8 mouse cellular contexts compared by ENCODE assay signal in the genomic region with DNA sequence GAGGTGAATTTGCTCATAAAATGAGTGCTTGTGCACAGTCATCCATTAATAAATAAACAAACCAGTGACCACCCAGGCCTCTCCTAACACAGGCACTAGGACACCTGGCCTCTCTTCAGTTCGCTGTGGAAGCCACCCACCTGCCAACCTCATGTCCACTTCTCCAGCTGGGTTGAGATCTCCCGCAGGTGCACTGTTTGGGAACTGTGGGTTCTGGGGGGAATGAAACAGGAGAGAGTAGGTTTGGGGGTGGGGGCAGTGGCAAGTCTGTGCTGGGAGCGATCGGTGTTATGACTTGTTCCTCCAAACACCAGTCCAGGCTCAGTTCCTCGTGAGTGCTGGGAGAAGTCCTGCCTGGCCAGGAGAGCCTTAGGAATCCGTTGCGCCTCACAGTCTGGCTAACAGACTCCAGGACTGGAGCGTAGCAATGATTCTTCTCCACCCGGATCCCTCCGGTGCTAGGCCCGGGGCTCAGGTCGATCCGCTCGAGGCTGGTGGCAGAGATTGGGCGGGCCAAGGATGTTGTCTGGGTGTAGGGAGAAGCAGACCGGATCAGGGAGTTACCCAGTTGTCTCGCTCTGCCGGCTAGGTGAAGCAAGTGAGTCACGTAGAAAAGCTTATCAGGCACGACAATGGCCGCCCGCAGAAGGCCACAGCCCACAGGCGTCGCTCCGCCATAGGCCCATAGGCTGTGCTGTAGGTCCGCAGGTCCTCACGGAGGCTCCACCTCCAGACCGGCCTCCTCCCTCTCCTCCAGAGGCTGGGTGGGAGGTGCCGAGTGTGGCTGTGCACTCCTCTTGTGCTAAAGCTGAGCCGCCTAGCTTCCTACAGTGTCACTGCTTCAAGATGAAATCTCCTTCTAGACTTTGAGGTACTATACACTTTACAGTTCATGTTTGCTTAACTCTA. TPM values are rescaled to one million over a fixed set of nuclear protein-coding genes. Genes with fewer than 3 reads are reported as not detected.
DNase-seq lines count a peak whose midpoint lies in the region; ATAC-seq and TF ChIP-seq lines count a peak whose summit lies in the region.

Gene Fam3a, minus strand, starts transcription at position 738 of the 909 bp plus-strand sequence.
Gene Ikbkg, plus strand, starts transcription at position 756 of the 909 bp plus-strand sequence.

- peak; percentile 84 for TF ChIP-seq POLR2A in heart, adult 2 months (IDR thresholded peaks at IDR 0.05; ENCODE audit: insufficient read depth, low read depth, low read length)

- H3K27ac ChIP-seq in embryonic facial prominence, embryonic 14.5 days (replicated peaks; ENCODE audit: low read depth, low read length) = peak within 1 kb of the TSS; percentile 88
- peak within 1 kb of the TSS; percentile 90 for H3K27ac ChIP-seq in heart, adult 2 months
- H3K27ac ChIP-seq in limb, embryonic 15.5 days = peak within 1 kb of the TSS; percentile 85

- peak; percentile 73 for TF ChIP-seq CTCF in heart, adult 2 months (IDR thresholded peaks at IDR 0.05)

- H3K79me2 ChIP-seq in heart, adult 2 months (replicated peaks; ENCODE audit: control insufficient read depth, insufficient read depth, low read length) = no peaks in the 10 kb centered on the region

- peak within 1 kb of the TSS; percentile 58 for H3K4me3 ChIP-seq in embryonic facial prominence, embryonic 14.5 days (ENCODE audit: low read depth, low read length)
- H3K4me3 ChIP-seq in heart, adult 2 months = peak within 1 kb of the TSS; percentile 65
- H3K4me3 ChIP-seq in limb, embryonic 15.5 days = peak within 1 kb of the TSS; percentile 50

- H3K36me3 ChIP-seq in embryonic facial prominence, embryonic 14.5 days (ENCODE audit: control insufficient read depth, insufficient read depth, low read length) = no peaks in the 10 kb centered on the region
- H3K36me3 ChIP-seq in heart, adult 2 months (ENCODE audit: control insufficient read depth, insufficient read depth, low read length) = no peaks in the 10 kb centered on the region
- H3K36me3 ChIP-seq in limb, embryonic 15.5 days = no peaks in the 10 kb centered on the region

- peak within 1 kb of the TSS; percentile 84 for H3K9ac ChIP-seq in embryonic facial prominence, embryonic 14.5 days (ENCODE audit: low read depth, low read length)
- H3K9ac ChIP-seq in heart, adult 2 months (ENCODE audit: low read depth, low read length) = peak within 1 kb of the TSS; percentile 90
- peak within 1 kb of the TSS; percentile 46 for H3K9ac ChIP-seq in limb, embryonic 15.5 days

- H3K9me3 ChIP-seq in embryonic facial prominence, embryonic 14.5 days (ENCODE audit: control insufficient read depth, low read length) = no peaks in the 10 kb centered on the region
- H3K9me3 ChIP-seq in limb, embryonic 15.5 days = no peaks in the 10 kb centered on the region

- ATAC-seq in embryonic facial prominence, embryonic 14.5 days (ENCODE audit: low read depth) = peak; percentile 100
- ATAC-seq in limb, embryonic 15.5 days (ENCODE audit: insufficient number of reproducible peaks, low FRiP score, low TSS enrichment, low read depth) = peak; percentile 99

- H3K4me1 ChIP-seq in embryonic facial prominence, embryonic 14.5 days (ENCODE audit: control insufficient read depth, insufficient read depth, low read length) = peaks cover 5% of the 10 kb centered on the region; the same call in 1 of the 2 replicates
- peaks cover 1% of the 10 kb centered on the region; the same call in 1 of the 2 replicates for H3K4me1 ChIP-seq in heart, adult 2 months (ENCODE audit: control insufficient read depth, insufficient read depth, low read length)
- H3K4me1 ChIP-seq in limb, embryonic 15.5 days = no peaks in the 10 kb centered on the region; the same call in 1 of the 2 replicates

- H3K27me3 ChIP-seq in embryonic facial prominence, embryonic 14.5 days (replicated peaks; ENCODE audit: control insufficient read depth, insufficient read depth, low read length) = no peaks in the 10 kb centered on the region
- H3K27me3 ChIP-seq in heart, adult 2 months (ENCODE audit: control insufficient read depth, insufficient read depth, low read length) = no peaks in the 10 kb centered on the region
- H3K27me3 ChIP-seq in limb, embryonic 15.5 days = no peaks in the 10 kb centered on the region

- 22% methylated on average over 21 of the region's 30 CpGs for WGBS in embryonic facial prominence, embryonic 14.5 days
- 14% methylated on average over 30 of the region's 30 CpGs for WGBS in heart, adult 2 months
- 16% methylated on average over 30 of the region's 30 CpGs for WGBS in limb, embryonic 15.5 days

- H3K4me2 ChIP-seq in embryonic facial prominence, embryonic 14.5 days (ENCODE audit: low read depth, low read length) = peak within 1 kb of the TSS; percentile 63
- peak within 1 kb of the TSS; percentile 51 for H3K4me2 ChIP-seq in limb, embryonic 15.5 days

- intact Hi-C loops in heart, adult 2 months (cut with DNase I) = loop anchor here (2.0 to 5.0 kb wide), 5 partner anchors 35 to 425 kb away; partner anchors contain the start of genes Dnase1l1, Flna, G6pdx and Hcfc1

- no peak for TF ChIP-seq EP300 in heart, adult 2 months (IDR thresholded peaks at IDR 0.05; ENCODE audit: insufficient read depth, low read depth, low read length)

- peak; percentile 93 for DNase-seq in 3T3-L1 (ENCODE audit: low read depth, low spot score)
- DNase-seq in adrenal gland, postnatal 4 days (ENCODE audit: low spot score in 2 of 2) = peak; percentile 39 to 57
- DNase-seq in embryonic facial prominence, embryonic 14.5 days (ENCODE audit: low spot score) = peak; percentile 96
- DNase-seq in heart, adult 2 months = peak; percentile 82 to 90
- DNase-seq in kidney, adult 9 months = peak; percentile 84
- peak; percentile 68 to 71 for DNase-seq in monocyte, adult 2 months (ENCODE audit: low read depth in 1 of 2, low spot score in 2 of 2)
- peak; percentile 88 to 90 for DNase-seq in spleen, postnatal 36 days (ENCODE audit: low spot score in 2 of 2)

RNA-seq across cellular contexts. Expression of gene Fam3a, which starts in this region (rescaled TPM):
- total RNA-seq in adrenal gland, postnatal 4 days (2021) = 10 to 100 TPM; 26.0 to 32.0 TPM
- polyA plus RNA-seq in embryonic facial prominence, embryonic 14.5 days (2014; fragmentation: Nextera tagmentation; extraction: Ambion mirVana) = 38.4 and 43.0 TPM in 2 replicates
- 10 to 100 TPM; 16.6 to 21.5 TPM for total RNA-seq in heart, adult 2 months (2021)
- 29.8 and 32.4 TPM in 2 replicates for polyA plus RNA-seq in heart, adult 2 months (2012; rRNA removed)
- 43.8 and 47.4 TPM in 2 replicates for polyA plus RNA-seq in limb, embryonic 15.5 days (2015; fragmentation: Nextera tagmentation; extraction: Ambion mirVana)

RNA-seq across cellular contexts. Expression of gene Ikbkg, which starts in this region (rescaled TPM):
- total RNA-seq in adrenal gland, postnatal 4 days (2021) = 10 to 100 TPM; 60.2 to 65.5 TPM
- polyA plus RNA-seq in embryonic facial prominence, embryonic 14.5 days (2014; fragmentation: Nextera tagmentation; extraction: Ambion mirVana) = 20.7 and 25.4 TPM in 2 replicates
- 10 to 100 TPM; 39.7 to 47.6 TPM for total RNA-seq in heart, adult 2 months (2021)
- polyA plus RNA-seq in heart, adult 2 months (2012; rRNA removed) = 11.0 and 18.2 TPM in 2 replicates
- 20.1 and 21.3 TPM in 2 replicates for polyA plus RNA-seq in limb, embryonic 15.5 days (2015; fragmentation: Nextera tagmentation; extraction: Ambion mirVana)

Comparison
In these comparisons a context has a peak if more than half of its experiments do, and no peak if none do; other contexts are left out.
1. Peak in every context shown above with its lines: DNase-seq, ATAC-seq, H3K4me3 ChIP-seq and H3K27ac ChIP-seq.